Mouse (Mus musculus): Measurements from ENCODE around the gene Gm44579.
A peak's percentile ranks its signal among the peaks of the same experiment; 100 is the strongest.

The Gm44579 gene

GRCm38 (mm10) chr15:98220877-98221276 is at the start of gene Gm44579, which contains the start of gene Olfr287:
TSS of gene Gm44579 (minus strand) at chr15:98220977.
TSS of gene Olfr287 (minus strand) at chr15:98221056.
- DNase-seq (ENCODE audit: low spot score): no peak

GRCm38 (mm10) chr15:98257776-98258175 is 37.0 kb upstream of the Gm44579 start:
- no peak for DNase-seq (ENCODE audit: low spot score)

DNA sequence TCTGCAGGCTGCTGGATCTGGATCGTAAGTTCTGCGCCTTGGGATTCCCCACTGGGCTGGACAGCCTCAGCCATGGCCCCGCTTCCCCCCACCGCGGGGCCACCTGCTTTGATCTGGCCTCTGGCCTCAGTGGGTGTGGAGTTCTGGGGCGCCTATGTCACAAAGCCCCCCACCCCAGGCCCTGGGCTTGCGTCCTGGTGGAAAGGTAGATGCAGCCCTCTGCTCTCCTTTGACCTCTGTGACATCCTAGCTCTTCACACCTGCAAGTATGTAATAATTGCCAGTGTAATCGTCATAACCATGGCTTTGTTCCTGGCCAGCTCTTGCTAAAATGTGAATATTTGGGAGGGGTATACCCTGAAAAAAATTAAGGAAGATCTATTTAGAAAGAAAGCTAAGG is 36.4 kb upstream of the Gm44579 start, which contains the start of gene H1fnt:
Gene H1fnt (minus strand): TSS at position 101 of the 400 bp plus-strand sequence.
- no peak for DNase-seq (ENCODE audit: low spot score)

- no peak for DNase-seq (ENCODE audit: low spot score)
Observed at GRCm38 (mm10) chr15:98256271-98256670, 35.5 kb upstream of the Gm44579 start.

DNA sequence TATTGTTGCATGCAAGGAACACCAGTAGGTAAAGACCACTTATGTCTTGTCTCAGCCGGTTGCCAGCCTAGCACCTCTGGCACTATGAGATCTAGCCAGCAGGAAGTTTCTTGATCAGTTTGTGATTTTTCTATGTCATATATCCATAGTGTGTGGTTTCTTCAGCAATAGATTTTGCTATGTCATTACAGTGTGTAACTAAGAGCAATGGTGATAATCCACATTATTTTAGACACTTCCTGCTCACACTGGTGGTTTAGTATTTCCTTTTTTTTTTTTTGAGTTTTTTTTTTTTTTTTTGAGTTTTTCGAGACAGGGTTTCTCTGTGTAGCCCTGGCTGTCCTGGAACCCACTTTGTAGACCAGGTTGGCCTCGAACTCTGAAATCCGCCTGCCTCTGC is 14.7 kb upstream of the Gm44579 start:
- no peak for DNase-seq (ENCODE audit: low spot score)

DNA sequence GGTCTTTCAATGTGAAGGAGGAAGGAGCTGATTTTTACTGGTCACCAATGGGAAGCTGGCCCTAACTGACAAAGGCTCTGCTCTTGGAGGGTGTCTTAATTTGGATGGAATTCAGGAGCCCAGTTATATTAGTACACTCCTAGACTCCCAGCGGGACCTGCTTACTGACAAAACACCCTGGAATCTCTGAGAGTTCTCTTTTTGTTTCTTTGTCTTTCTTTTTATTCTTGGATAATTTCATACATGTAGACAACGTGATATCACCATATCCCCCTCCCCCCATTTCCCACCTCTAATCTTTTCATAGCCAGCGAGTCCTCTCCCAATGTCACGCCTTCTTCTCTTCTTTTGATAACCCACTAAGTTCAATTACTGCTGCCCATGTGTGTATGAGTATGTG is 13.6 kb upstream of the Gm44579 start, which contains the start of gene Olfr286:
Gene Olfr286 (minus strand): TSS at position 101 of the 400 bp plus-strand sequence.
- DNase-seq (ENCODE audit: low spot score): no peak

DNA sequence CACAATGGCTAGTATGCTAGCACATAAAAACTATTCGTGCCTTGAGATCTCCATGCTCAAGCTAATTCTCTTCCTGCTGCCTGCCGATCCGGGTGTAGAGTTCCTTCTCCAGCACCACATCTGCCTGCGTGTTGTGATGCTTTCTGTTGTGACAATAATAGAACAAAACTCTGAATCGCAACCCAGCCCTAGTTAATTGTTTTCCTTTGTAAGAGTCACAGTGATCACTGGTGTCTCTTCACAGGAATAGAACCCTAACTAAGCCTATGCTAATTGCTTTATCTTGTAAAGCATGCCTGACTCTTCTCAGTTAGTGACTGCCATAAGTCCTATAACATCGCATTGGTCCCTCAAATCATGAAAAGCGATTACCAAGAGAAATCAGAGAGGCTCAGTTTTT is 5.3 kb upstream of the Gm44579 start:
- DNase-seq (ENCODE audit: low spot score): no peak

DNA sequence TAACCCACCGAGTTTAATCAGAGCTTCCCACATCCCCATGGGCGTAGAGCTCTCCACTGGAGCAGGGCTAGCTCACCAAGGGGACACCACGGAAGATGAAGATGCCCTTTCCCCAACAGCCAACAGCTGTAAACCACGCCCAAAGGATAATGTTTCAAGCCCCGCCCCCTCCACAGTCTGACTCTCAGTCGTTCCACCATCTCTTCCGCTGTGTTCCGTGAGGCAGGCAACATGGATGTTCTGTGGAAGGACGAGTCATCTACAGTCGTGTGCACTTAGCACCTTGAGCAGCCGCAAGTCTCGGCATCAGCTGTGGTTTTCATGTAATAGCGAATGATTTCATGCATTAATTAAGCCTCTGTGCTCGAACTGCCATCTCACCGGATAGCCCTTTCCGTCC is 4.8 kb upstream of the Gm44579 start:
- DNase-seq (ENCODE audit: low spot score): no peak

DNA sequence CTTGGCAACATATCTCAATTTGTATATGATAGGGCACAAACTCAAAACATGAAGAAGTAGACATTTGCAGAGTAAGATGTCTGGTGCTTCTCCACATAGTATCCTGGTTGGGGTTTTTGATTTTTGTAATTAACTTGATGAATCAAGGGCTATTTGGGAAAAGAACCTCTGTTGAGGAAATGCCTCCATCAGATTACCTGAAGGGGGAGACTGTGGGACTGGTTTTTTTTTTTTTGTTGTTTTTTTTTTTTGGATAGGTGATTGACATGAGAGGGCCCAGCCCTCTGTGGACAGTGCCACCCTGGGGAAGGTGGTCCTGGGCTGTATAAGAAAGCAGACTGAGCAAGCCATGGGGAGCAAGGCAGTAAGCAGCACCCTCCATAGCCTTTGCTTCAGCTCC is 1.6 kb upstream of the Gm44579 start:
- DNase-seq (ENCODE audit: low spot score): no peak

DNA sequence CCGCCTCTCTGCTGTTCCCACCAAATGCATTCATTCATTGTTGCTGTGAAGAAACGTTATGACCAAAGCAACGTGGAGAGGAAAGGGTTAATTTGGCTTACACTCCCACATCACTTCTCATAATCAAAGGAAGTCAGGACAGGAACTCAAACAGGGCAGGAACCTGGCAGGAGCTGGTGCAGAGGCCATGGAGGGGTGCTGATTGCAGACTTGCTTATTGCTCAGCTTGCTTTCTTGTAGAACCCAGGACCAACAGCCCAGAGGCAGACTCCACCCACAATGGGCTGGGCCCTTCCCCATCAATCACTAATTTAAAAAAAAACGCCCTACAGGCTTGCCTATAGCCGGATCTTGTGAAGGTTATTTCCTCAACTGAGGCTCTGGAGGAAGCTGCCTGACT is 6.6 kb downstream of the Gm44579 start:
- no peak for DNase-seq (ENCODE audit: low spot score)

DNA sequence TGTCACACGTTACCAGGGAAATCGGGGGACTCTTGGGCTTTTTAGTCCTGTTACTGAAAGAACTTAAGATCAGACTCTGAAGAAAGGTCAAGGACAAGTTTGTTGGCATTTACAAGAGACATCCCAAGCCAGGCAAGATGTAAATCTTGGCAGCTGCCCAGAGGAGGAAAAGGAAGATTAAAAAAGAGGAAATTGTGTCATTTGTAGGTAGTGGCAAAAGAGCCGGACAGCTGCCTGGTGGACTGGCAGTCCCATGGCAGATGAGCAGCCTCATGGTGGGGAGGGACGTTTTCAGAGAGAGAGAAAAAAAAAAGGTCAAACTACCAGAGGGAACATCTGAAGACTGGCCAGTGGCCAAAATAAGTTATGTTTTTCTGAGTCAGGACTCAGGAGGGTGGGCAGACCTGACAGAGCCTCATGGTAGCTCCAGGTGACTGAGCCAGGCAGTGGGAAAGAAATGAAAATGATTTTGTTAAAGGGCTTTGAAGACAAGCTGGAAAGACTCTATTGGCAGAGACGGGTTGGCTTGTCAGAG is 7.4 kb downstream of the Gm44579 start:
- DNase-seq (ENCODE audit: low spot score): no peak

DNA sequence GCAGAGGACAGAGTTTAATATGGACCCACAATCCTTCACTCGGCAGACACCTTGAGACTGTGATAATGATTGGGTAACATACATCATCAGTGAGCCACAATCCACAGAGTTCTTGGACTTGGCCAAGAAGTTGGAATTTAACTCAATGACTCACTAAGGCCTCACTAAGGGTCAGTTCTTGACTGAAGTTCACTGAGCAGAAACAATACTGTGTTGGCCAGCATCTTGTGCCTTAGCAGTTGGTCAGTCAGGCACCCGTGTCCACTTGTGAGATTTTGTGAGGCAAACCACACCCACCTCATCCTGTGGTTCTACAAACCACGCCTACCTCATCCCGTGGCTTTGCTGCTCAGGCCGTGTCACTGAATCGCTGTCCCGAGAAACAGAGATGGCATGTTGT is 11.1 kb downstream of the Gm44579 start:
- no peak for DNase-seq (ENCODE audit: low spot score)

DNA sequence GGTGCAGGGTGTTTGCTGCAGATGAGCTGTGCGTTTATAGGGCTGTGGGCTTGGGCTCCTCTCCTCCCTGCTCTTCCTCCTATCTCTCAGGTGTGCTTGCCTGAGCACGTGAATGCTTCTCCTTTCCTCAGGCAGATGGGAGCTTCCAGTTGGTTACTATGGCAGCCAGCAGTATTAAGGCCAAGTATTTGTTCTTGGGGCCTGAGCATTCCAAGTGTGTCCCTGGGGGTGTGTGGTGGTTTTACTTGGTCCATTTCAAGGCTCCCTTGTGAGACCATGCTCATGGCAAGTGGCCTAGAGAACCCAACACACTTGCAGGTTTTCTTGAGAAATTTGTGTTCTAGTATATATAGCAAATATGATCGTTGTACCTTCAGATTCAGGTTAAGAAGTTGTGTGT is 25.3 kb downstream of the Gm44579 start, which contains the start of gene Olfr288:
Gene Olfr288 (minus strand): TSS at position 101 of the 400 bp plus-strand sequence.
- no peak for DNase-seq (ENCODE audit: low spot score)

DNA sequence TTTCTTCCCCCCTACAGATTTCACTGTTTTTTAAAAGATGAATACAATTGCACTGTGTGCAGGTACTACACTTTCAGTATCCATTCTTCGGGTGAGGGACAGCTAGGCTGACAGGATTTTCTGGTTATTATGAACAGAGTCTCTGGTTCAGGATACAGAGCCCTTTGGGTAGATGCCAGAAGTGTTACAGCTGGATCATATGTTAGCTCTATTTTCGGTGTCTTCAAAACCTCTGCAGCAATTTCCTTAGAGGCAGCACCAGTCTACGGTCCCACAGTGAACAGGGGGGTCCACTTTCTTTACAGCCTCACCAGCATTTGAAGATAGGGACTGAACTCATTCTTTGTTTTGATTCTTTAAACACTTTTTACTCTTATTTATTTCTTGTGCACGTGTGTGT is 36.3 kb downstream of the Gm44579 start:
- no peak for DNase-seq (ENCODE audit: low spot score)

- no peak for DNase-seq (ENCODE audit: low spot score)
Observed at GRCm38 (mm10) chr15:98181856-98182570, 38.8 kb downstream of the Gm44579 start.

GRCm38 (mm10) chr15:98181132-98181711 is 39.6 kb downstream of the Gm44579 start:
- peak; percentile 91 for DNase-seq (ENCODE audit: low spot score)

DNA sequence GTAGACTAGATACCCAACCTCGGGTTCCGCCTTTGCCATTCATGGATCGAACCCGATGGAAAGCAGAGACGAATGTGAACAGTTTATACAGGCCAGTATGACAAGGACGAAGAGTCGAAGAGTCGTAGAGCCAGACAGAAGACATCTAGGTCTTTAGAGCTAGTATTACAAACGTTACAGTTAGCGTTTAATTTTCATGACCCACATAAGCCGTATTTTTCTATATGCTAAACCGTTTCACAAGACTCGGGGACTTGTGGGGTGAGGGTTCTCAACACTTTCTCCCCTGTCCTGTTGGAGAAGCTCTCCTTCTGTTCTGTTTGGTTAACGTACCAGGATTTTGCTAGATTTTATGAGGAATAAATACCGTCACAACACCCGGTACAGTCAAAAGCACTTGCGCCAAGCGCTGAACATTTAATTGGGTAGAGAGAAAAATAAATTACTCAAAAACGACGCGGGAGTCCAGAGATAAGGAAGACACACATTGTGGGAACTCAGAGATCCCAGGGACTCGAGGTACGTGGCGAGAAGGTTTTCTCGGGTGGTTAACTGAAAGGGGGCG is 40.1 kb downstream of the Gm44579 start:
- no peak for DNase-seq (ENCODE audit: low spot score)

DNA sequence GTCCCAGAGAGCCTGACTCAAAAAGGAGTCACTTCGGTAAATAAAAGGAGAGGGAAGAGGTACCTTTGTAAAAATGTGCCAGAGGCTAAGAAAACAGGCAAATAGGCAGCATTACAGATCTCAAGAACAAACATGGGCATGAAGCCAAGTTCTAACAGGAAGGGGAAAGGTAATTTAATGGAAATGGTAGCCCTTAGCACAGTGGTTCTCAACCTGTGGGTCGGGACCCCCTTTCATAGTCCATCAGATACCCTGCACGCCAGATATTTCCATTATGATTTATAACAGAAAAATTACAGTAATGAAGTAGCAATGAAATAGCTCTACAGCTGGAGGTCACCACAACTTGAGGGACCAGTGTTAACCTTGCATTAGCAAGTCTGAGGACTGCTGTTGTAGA is 43.5 kb downstream of the Gm44579 start:
- DNase-seq (ENCODE audit: low spot score): no peak

DNA sequence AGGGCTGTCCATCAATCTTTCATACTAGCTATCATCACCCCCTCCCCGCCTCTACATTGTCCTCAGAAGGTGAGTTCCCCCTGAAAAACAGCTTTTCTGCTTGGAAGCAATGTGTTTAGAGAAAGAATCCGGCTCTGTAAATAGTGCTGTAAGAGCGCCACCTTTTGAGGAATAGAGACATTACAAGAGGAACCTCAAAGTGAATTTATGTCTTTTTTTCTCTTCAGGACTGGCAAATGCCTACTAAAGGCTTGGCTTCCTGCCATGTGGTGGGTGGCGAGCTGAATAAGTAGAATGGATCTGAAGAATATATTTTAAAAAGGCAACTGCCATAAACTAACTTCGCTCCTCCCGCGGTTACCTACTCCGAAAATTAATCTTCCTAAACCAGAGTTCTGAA is 47.0 kb downstream of the Gm44579 start:
- DNase-seq (ENCODE audit: low spot score): peak; percentile 84

DNA sequence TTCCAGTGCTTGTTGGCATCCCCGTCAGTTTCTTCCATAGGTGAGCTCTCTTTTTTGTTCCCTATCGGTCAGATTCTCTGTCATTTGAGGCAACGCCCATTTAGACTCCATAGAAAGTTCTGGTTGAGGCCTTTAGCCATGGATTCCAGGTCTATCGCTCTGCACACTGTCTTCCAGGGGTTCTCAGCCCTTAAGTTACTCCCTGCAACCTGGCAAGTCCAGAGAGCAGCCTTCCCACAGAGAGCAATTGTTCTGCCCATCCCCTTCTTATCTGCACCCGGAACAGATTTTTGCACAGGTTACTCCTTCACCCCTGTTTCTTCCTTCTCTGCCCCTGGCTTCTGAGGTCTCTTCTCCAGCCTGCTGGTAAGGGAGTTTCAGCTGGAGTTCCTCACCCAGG is 48.7 kb downstream of the Gm44579 start:
- no peak for DNase-seq (ENCODE audit: low spot score)

- DNase-seq (ENCODE audit: low spot score): no peak
Observed at GRCm38 (mm10) chr15:98170917-98171316, 49.9 kb downstream of the Gm44579 start.

DNA sequence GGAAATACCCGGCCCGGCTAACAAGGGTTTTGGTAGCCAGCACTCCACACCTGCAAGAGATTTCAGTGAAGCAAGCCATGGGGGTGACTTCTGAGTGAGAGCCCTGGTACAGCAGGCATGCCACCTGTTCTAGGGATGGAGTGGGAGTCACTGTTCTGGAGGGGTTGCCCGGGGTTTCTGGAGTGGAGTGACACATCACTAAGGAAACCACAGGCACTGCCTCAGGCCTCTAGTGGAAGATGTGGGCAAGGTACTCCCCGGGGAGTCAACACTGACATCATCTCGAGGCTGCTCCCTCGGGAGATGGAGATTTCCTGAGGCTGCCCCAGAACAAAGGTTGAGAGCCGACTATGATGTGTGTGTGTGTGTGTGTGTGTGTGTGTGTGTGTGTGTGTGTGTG is 50.4 kb downstream of the Gm44579 start:
- peak; percentile 65 for DNase-seq (ENCODE audit: low spot score)

DNA sequence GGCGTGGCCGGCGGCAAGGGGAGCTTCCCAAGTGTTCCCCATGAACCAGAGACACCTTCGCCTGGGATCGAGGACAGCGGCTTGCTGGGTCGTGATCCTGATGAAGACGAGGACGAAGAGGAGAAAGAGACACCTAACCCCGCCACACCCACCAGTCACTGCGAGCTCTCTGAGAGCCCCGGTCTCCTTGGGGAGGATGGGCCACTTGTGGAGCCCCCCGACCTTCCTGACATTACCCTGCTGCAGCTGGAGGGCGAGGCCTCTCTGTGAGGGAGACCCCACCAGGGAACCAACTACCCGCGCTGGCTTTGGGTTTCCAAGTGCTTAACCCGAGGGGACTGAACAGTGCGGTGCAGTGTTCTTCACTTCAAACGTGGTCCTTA is 52.2 kb downstream of the Gm44579 start:
- no peak for DNase-seq (ENCODE audit: low spot score)
